Mouse (Mus musculus): ENCODE data around the gene Mc1r.
"Not testable (repeated sequence)": the region's sequence is repeated elsewhere in the genome, so short reads cannot be mapped to it uniquely, and the experiment has no call there.

Mc1r gene

DNA sequence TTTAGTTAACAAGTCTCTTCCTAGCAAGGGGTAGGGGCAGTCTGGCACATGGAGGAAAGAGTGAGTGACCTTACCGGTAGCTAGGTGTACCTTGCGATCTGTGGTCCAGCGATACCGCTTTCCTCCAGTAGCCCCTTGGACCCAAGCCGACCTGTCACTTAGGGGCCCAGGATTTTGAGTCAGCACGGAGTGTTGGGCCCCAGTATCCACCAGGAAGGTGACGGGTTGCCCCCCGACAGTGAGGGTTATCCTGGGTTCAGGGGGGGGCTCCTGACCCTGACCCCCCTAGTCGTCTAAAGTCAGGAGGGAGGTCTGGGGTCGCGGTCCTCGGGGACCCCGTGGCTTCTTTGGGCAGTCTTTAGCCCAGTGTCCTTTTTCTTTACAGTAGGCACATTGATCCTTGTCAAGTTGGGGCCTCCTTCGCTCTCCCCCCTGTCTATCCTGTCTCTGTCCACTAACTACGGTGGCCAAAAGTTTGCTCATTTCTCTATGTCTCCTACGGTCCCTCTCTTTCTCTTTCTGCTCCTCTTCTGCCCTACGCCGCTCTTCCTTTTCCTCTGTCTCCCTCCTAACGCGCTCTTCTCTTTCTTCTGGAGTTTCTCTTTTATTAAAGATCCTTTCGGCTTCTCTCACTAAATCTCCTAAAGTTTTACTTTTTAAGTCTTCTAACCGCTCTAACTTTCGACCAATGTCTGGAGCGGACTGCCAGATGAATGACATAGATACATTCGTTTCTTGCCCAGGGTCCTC, 24.9 kb downstream of the Mc1r start:
- peak; percentile 95 for DNase-seq (ENCODE audit: low spot score)

DNA sequence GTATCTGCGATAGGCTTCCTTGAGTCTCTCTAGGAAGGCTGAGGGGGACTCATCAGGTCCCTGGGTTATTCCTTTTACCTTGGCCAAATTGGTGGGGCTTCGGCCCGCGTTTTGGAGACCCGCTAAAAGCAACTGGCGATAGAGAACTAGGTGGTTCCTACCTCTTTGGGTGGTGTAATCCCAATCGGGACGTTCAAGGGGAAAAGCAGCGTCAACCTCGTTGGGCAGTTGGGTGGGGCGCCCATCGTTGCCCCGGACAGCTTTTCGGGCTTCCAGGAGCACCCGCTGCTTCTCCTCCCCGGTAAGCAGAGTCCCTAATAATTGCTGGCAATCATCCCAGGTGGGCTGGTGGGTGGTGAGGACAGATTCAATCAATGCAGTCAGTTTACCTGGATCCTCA, 25.5 kb downstream of the Mc1r start:
- no peak for DNase-seq (ENCODE audit: low spot score)

DNA sequence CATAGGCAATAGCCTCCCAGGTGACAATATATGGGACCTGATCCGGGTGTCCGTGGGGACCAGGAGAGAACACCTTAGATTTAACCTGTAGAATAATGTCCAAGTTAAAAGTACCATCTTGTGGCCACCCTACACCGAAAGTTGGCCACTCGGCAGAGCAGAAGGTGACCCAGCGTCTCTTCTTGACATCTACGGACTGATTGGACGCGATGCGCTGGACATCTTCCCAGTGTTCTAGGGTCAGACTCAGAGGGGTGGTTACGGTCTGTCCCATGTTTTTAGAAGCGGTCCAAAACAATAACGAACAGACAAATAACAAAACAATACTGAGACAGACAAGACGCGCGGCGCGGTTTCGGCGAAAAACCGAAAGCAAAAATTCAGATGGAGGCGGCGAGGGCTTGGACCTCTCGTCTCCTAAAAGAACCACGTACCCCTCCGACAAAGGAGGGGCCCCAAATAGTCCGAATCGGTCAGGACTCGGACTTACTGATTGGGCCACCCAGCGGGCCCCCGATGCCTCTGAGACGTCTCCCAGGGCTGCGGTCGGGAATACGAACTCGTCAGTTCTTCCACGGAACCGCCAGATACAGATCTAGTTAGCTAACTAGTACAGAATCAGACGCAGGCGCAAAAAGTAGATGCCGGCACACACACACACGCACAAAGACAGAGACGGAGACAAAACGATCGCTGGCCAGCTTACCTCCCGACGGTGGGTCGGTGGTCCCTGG, 26.5 kb downstream of the Mc1r start:
- DNase-seq (ENCODE audit: low spot score) = peak; percentile 95

DNA sequence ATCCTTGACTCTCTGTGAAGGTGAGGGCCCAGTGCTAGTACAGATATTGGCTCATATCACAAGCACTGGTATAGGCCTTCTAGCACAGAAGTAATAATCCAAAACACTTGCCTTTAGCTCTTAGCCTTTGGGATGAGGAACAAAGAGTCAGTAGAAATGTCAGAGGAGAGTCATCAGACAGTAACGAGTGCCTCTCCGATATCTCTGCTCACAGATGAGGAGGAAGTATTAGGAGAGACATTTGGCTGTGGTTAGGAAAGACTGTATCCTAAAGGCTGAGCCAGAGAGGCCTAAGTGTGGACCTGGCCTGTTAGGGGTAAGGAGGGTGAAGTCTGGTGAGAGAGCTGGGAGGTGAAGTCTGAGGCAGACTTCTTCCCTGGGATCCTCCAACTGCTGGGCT, 34.9 kb downstream of the Mc1r start:
- no peak for DNase-seq (ENCODE audit: low spot score)

DNA sequence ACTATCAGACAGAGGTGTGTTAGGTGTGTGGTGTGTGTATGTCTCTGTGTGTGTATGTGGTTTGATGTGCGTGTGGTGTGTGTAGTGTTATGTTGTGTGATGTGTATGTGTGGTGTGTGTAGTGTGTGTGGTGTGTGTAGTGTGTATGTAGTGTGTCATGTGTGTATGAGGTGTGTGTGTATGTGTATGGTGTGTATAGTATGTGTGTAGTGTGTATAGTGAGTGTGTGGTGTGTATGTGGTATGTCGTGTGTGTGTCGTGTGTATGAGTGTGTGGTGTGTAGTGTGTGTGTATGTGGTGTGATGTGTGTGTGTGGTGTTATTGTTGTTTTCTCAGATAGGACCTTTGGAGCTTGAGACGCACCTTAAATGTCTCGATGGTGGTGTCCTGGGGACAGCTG, 35.4 kb downstream of the Mc1r start:
- DNase-seq (ENCODE audit: low spot score) = no peak

DNA sequence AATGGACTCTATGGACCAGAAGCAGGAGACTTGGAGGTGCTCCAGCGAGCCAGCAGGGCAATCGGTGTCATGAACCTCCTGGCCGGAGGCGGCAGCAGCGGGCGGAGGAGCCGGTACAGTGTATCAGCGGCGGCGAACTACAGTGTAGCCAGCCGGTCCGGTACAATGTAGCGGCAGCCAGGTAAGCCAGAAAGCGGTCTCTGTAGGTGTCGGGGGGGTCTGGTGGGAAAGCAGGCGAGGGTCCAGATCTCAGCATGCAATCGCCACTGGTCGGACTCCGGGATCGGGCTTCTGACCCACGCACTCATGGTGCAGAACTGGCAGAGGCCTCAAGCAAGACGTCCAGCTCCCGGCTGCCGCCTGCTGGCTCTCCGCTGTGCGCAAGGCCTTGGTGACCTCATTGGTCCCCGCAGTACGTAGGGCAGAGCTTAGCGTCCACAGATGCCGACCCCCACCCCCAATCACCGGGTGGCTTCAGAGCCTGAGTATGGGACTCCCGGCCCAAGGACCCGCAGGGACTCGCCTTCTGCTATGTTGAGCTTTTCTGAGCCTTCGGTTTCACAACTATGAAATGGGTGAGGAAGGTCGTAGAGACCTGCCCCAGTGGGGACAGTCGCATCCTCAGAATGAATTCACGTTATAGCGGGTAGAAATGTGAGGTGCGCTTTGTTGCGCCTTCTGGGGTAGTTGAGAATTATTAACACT, 36.1 kb downstream of the Mc1r start:
- peak; percentile 98 for DNase-seq (ENCODE audit: low spot score)

DNA sequence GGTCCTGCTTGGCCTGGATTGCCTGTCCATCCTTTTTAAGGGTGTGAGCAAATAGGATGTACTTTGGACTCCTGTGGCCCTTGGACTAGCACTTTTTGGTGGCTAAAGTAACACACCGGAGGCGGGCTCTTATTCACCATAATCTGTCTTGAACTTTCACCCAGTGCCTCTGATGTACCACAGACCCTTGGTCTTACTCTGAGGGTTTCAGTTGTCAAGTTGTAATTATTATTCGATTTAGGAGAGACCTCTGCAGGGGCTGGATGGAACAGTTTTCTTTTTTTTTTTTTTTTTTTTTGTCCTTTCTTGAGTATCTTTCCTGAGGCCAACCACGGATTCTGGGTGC, 36.6 kb downstream of the Mc1r start:
- peak; percentile 59 for DNase-seq (ENCODE audit: low spot score)

DNA sequence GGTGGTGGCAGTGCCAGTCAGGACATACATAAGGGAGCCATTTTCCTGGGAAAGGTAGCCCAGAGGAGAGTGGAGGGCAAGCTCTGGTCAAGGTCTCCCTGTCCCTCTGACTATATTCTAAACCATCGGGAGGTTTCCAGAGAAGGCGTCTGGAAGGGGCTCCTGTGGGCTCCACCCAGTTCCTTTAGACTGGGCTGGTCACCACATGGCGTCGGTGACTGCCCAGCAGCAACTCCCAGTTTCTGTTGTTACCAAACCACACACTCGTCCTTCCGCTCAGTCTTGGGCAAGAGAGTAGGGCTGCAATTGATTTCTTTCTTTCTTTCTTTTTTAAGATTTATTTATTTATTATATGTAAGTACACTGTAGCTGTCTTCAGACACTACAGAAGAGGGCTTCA, 37.2 kb downstream of the Mc1r start:
- DNase-seq (ENCODE audit: low spot score) = no peak

DNA sequence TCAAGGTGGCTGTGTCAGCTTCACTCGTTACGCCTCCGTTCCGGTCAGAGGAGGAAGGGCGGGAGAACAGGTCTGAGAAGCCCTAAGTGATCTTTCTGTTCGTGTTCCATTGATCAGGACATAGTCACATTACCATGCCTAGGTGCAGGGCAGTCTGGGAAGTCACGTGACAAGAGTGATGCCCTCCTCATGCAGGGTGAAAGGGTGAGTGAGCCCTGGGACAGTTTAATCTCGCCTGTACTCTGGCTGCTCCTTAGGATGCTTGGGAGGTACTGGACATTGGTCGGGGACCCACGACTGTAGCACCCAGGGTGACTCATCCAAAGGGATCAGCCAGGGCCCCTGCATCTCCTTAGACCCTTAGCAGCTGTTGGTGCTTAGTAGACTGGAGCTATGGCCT, 39.1 kb downstream of the Mc1r start:
- no peak for DNase-seq (ENCODE audit: low spot score)

DNA sequence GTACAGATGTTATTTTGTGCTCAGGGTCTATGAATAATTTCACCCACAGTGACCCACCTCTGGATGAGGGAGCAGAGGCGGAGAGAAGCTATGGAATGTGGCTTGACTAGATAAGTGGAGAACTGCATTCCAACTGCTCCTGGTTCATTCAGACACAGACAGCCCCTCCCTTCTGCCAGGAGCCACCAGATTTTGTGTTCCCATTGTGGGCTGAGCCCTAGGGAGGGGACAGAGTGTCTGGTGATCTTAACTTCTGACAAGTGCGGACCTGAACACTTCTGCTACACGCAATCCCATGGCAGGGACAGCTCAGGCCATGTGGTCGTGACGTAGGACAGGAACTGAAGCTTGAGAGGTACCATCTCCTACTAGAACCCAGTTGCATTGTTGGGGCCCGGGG, 39.9 kb downstream of the Mc1r start:
- no peak for DNase-seq (ENCODE audit: low spot score)

DNA sequence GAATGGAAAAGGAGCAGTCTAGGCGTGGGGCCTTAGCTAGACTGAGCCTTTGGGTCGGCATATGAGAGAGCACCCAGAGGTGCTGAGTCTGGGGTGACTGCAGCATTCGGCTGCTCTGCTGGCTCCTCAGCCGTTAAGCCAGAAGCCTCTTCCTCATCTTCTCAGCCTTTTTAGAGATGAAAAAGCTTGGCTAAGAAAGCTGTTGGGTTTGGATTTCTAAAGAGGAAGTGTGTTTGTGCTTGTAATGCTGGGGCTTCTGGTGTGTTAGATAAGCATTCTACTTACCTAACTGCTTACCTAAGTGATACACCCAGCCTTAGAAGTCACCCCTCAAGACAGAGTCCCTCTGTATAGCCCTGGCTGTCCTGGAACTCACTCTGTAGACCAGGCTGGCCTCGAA, 43.9 kb downstream of the Mc1r start:
- DNase-seq (ENCODE audit: low spot score) = no peak

DNA sequence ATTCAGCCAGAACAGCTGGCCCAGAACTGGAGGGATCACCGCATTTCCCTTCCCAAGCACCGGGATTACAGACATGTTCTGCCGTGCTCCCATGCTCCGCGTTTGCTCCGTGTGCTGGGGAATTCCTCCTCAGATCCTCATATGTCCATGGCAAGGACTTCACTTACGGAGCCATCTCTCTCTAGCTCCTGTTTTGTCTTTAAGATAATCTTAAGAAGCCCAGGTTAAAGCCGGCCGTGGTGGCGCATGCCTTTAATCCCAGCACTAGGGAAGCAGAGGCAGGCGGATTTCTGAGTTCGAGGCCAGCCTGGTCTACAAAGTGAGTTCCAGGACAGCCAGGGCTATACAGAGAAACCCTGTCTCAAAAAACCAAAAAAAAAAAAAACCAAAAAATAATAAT, 44.8 kb downstream of the Mc1r start:
- DNase-seq (ENCODE audit: low spot score) = not testable (repeated sequence)

DNA sequence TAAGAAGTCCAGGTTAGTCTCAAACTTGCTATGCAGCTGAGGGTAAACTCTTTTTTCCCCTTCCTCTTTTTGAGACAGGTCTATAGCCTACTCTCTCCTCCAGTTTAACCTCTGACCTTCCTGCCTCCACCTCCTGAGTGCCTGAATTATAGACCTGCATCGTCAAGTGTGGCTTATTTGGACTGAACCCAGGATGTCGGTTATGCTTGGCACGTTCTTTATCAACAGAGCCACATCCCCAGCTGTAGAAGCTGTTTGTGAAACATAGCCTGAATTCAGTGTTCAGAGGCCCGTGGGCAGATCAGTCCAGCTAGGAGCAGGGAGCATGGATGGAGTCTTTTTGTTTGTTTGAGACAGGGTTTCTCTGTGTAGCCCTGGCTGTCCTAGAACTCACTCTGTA, 45.2 kb downstream of the Mc1r start:
- no peak for DNase-seq (ENCODE audit: low spot score)

DNA sequence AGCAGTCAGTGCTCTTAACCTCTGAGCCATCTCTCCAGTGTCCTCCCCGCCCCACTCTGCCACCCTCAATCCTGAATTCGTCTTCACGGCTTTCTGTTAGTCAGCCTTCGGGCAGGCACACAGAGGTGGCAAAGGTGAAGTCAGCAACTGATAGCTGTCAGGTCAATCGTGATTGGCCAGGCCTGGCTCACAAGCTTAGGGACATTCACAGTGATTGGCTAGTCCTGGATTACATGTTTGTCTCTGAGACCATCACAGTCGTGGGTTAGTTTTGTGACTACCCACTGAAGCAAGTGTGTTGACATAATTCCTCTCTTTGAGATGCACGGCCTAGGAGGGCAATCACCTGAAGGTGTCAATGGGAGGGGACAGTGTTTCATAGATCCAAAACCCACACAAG, 46.4 kb downstream of the Mc1r start:
- DNase-seq (ENCODE audit: low spot score) = no peak

DNA sequence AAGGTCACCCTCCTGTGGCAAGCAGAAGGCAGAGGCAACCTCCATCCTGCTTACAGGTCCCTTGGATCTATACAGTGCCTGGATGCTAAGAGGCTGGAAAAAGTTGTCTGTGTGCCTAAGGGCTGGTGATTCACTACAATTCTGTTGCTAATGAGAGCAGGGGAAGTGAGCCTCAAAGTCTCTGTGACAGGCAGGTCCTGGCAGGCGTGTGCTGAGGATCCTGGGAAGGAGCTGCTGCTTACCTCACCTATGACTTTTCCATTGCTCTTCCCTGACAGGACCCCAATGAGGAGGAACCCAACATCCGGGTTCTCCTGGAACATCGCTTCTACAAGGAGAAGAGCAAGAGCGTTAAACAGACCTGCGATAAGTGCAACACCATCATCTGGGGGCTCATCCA, 47.0 kb downstream of the Mc1r start:
- DNase-seq (ENCODE audit: low spot score) = no peak

DNA sequence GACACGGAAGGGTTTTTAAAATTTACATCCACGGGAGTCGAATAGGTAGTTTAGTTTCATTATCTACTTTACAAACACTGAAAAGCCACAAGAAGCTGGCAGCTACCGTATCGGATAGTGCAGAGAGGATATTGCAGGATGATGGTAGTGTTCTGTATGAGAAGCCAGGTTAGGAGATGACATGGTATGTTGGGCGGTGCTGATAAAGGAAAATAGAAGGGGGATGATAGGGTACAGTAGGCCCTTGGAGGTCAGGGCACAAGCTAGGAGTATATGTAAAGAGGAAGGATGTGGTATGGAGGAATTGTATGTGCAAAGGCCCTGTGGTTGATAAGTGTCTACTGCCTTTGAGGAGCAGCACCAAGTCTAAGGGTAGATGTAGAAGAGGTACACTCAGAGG, 47.7 kb downstream of the Mc1r start:
- DNase-seq (ENCODE audit: low spot score) = no peak

All from MN1 (cell line).